Mouse (Mus musculus) cerebellum, adult 9-10 months (tissue): ENCODE results near the gene Scml4.

Experiments
- DNase-seq: peaks from one replicate; pipeline ENCODE4 v3.0.0; 2022

The Scml4 gene

DNA sequence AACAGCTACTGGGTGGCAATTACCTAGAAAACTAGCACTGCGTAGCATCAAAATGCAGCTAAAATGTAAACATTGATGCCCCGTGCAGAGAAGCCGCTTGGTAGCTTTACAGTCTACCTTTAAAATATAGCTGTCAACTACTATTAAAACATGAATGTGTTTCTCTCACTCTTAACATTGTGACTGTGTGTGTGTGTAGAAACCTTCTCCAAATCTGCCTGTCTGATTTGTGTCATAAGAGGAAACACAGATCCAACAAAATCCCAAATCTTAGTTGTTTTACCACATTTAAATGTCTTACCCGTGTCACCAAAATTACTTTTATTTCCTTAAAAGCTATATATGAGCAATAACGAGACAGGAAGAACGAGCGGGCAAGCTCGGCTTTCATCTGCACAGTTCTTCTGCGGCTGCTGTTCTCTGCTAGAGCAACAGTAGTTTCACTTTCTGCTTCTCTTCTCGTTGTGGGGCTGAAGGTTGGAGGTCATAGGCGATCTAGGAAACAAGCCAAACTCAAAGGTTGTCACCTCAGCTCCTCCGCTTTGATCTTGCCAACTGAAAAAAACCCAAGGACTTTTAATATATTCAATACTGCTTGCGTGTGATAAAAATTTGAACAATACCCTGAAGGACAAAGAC is 2.1 kb downstream of the Scml4 start:
- no peak for DNase-seq

GRCm38 (mm10) chr10:42862806-42863205 is 2.6 kb downstream of the Scml4 start:
- no peak for DNase-seq

- DNase-seq, result peak; percentile 36
Observed at GRCm38 (mm10) chr10:42863621-42864391, 3.6 kb downstream of the Scml4 start.

DNA sequence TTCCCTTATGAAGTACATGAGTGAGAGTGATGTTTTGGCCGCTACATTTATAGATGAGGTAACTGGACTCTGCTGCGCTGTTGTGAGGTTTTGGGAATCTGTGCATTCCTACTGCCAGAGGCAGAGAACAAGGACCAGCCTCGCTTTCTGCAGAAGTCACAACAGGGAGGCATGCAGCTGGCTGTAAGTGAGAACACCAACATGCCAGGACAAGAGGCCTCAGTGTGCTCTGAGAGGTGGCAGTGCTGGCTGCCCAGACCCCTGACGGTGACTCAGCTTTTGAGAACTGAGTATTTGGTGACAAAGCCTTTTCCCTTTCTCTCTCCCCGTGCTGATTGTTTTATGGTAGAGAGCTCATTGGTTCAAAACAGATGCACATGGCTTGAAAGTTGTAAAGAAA is 4.5 kb downstream of the Scml4 start:
- DNase-seq, result no peak

GRCm38 (mm10) chr10:42868416-42868815 is 8.2 kb downstream of the Scml4 start:
- DNase-seq, result no peak

- no peak for DNase-seq
Observed at GRCm38 (mm10) chr10:42869467-42869866, 9.3 kb downstream of the Scml4 start.

- no peak for DNase-seq
Observed at GRCm38 (mm10) chr10:42872269-42873010, 12.3 kb downstream of the Scml4 start.

DNA sequence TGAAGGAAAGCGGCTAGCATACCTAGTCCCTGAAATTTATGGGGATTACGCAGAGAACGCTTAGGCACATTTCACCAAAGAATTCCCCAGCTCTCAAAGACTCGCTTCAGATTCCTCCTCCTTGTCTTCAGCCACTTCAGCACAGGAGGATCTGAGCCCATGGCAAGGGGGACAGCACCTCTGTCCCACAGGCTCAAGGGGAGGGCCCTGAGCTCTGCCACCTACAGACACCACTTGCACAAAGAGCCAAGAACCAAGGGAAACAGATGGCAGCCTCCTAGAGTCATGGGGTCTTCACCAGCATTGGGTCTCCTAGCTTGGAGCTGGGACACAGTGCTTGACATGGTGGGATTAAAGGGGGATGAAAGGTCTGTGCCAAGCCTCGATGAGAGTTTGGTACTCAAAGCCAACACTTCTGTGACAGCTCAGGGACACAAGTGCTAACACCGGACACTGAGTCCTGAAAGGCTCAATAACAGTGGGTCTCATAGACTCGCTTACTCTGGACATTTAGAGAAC is 13.0 kb downstream of the Scml4 start:
- DNase-seq, result no peak

GRCm38 (mm10) chr10:42876172-42876571 is 16.0 kb downstream of the Scml4 start:
- DNase-seq, result no peak

DNA sequence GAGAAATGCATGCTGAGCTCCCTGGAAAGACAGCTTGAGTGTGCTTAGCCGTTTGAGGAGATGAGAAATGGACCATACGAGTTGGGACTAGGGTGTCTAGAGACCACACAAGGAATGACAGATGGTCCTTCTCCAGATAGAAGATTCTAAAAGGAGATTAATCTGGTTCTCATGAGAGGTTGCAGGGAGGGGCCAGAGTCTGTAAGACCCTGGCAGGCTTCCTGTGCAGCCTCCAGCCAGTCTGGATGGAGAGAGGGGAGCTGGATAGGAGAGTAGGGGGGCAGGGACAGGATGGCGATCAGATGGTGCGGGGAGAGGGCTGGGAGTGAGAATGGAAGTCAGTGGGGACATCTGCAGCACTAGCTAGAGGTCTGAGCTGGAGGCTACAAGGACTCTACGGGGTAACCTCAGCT is 19.1 kb downstream of the Scml4 start:
- DNase-seq, result no peak

GRCm38 (mm10) chr10:42879682-42880081 is 19.5 kb downstream of the Scml4 start:
- DNase-seq, result no peak

GRCm38 (mm10) chr10:42887040-42887439 is 26.9 kb downstream of the Scml4 start:
- DNase-seq, result no peak

- no peak for DNase-seq
Observed at GRCm38 (mm10) chr10:42888241-42888640, 28.1 kb downstream of the Scml4 start.

DNA sequence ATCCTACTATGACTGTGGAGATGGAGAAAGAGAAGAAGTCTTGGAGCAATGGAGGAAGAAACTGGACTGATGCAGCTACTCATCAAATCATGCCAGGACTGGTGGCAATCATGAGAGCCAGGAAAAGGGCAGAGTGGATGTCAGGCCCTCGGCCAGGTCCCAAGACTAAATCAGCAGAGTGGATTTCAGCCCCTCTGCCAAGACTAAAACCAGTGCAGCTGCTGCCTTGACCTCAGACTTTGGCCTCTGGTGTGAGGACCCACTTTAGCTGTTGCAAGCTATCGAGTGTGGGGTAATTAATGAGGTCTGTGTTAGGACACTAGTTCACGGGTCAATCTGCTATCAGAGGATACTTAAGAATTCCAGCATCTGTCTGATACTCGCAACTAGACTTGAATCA is 30.2 kb downstream of the Scml4 start:
- no peak for DNase-seq

- DNase-seq, result no peak
Observed at GRCm38 (mm10) chr10:42892250-42892649, 32.1 kb downstream of the Scml4 start.

- no peak for DNase-seq
Observed at GRCm38 (mm10) chr10:42892987-42893386, 32.8 kb downstream of the Scml4 start.

DNA sequence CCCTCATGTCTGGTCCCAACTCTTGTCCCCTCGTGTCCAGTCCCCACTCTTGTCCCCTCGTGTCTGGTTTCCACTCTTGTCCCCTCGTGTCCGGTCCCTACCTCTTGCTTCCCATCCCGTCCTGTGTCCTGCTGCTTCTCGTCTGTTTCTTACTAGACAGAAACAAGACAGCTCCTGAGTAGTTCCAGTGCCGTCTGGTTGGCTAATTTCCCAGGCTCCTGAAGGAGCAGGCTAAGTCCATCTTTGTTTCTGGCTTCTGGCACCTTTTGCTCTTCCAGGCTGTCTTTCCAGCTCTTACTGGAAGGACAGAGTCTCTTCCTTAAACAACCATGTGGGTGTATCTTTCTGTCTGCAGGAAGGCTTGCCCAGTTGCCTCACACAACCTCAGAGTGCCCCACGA is 33.7 kb downstream of the Scml4 start:
- DNase-seq, result no peak

DNA sequence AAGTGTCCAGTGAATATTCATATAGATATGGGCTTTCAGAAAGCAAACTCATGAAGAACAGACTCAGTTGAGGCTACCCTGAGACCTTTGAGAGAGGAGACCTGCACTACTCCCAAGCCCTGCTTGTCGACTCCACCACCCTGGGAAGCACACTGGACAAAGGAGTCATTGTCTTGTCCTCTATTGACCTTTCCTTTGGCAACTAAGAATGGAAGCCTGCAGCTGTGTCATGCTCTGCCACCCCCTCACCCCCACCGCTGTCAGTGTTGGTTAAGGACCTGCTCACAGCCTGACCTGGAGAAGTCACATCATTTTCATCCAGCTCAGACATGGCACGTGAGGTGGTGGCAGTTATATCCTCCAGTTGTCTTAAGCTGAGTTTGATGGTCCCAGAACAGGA is 34.1 kb downstream of the Scml4 start:
- DNase-seq, result no peak

GRCm38 (mm10) chr10:42894696-42895095 is 34.5 kb downstream of the Scml4 start:
- DNase-seq, result no peak

- DNase-seq, result no peak
Observed at GRCm38 (mm10) chr10:42896621-42897020, 36.5 kb downstream of the Scml4 start.

GRCm38 (mm10) chr10:42897166-42897565 is 37.0 kb downstream of the Scml4 start:
- no peak for DNase-seq

DNA sequence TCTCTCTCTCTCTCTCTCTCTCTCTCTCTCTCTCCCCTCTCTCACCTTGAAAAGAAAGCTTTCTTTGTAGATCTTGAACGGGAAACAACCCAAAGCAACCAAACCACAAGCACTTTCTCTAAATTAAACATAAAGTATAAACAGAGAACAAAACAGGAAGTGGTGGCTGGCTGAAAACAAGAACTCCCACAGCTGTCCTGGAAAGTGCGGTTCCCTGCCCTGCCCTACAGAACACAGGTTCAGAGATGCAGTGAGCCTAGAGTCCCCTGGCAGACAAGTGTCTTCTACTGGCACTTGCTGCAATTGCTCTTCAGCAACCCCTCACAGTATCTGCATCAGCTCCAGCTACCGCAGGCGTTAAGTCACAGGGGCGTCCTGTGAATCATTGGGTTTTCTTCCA is 37.5 kb downstream of the Scml4 start:
- no peak for DNase-seq

GRCm38 (mm10) chr10:42901361-42901760 is 41.2 kb downstream of the Scml4 start:
- no peak for DNase-seq

DNA sequence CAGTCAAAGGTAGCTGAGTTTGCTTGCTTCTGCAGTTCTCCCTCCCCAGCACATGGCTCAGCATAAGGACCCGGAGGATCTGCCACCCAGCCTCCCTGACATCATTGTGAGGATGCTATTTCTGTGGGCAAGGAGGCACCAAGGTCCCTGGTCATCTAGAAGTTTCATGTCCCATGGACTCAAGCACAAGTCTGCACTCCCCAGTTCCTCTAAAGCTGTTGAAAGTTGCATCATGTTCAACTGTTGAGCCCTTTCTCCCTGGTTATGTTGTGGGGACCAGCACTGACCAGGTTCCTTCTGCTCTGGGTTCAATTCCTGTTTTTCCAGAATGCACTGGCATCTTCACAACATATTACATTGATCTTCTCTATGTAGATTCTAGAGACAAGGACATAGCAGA is 42.9 kb downstream of the Scml4 start:
- no peak for DNase-seq
